Mouse (Mus musculus) CD4-positive, CD25-positive, alpha-beta regulatory T cell, adult 4 months (primary cell): ENCODE measurements around the gene 4930523C07Rik. TPM values are rescaled to one million over a fixed set of nuclear protein-coding genes. Genes with fewer than 3 reads are reported as not detected.

Experiments used
- ATAC-seq: one replicate; pipeline ENCODE4 v1.8.0; 2017
- polyA plus RNA-seq, 2 experiments: library from polyadenylated mRNA; unstranded; fragments of 100-300 nt; shearing (Covaris generic); gene quantifications; one replicate each; pipeline ENCODE4 v1.2.1; 2017

4930523C07Rik gene
- polyA plus RNA-seq, 2 experiments from 2014 or later, result 212 to 238 TPM

DNA sequence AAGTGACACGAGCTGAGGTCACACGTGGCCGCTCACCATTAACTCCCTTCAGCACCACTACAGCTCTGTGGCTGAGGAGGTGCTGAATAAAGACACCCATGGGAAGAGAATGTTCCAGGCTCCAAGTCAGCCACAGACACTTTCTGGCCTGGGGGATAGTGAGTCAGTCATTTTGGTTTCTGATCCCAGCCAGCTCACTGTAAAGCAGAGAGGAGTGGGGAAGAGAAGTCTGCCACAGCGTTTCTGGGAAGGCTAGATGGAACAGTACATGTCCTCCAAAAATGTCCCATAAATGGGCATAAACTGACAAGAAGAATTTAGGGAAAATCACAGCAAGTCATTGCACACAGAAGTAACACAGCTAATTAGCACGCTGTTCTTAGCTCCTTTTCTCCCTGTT lies 56.8 kb downstream of the 4930523C07Rik start:
- ATAC-seq, result no peak

DNA sequence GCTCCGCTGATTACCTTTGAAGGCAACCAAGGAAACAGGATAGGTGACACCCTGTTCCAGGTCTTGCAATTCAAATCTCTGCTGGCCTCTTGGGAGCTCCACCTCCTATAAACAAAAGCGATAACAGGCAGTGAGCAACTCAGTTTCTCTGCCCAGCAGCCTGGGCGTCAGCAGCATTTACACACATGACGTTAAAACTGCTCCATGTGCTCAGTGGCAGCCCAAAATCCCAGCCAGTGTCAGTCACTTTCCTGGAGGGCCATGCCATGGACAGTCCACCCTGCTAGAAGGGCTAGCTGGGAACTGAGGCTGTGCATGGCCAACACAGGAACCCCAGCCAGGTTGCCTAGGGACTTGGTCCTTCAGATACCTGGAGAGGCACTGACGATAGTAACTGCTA lies 61.2 kb downstream of the 4930523C07Rik start:
- ATAC-seq, result no peak

DNA sequence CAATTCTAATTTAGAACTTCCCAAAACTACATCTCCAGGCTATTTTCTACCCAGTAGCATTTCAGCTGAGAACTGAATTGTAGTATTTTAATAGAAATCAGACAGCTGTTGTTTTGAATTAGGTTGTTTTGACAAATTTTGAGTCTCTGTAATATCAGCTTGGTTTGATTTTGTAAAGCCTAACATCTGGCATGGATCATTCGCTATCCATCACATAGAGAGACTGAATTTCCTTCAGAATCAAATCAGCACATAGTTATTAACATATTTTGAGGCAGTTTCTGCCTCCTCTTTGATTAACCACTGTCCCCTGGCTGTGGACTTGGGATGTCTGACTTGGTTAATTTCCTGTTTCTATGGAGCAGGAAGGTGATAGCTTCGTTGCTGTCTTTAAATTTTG lies 64.4 kb downstream of the 4930523C07Rik start:
- ATAC-seq, result no peak

DNA sequence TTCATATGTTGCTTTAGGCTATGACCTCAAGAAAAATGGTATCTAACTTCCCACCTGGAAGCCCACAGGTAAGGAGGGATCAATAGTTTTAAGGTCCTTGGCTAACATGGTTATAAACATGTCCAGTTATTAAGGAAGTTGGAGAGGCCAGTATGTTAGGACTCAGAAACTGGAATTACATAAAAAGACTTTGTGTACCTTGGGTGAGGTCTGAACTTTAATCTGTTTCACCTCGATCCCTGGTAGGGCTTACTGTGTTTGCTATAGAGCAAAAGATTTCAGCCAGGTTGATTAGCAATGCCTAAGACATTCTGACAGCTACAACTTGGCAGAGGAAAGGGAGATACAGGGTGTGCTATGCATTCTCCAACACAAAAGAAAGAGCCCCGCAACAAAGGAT lies 79.8 kb downstream of the 4930523C07Rik start:
- no peak for ATAC-seq

Other genes with a start within 250 kb of the 4930523C07Rik start
- under 1 TPM; 0.07 to 0.13 TPM for gene Tnn, start 109.2 kb downstream of the 4930523C07Rik start, polyA plus RNA-seq
- gene Mrps14, start 150.8 kb downstream of the 4930523C07Rik start, polyA plus RNA-seq, result 100 to 1,000 TPM; 237 to 281 TPM
- gene Cacybp, start 168.5 kb downstream of the 4930523C07Rik start, polyA plus RNA-seq, result 100 to 1,000 TPM in 1 of 2 experiments, 10 to 100 TPM in 1; 81.6 to 125 TPM